Mouse (Mus musculus) testis, postnatal 14 days (tissue): ENCODE results near the gene Gstp3.
A peak's percentile ranks its signal among the peaks of the same experiment; 100 is the strongest.
"Not testable (repeated sequence)": the region's sequence is repeated elsewhere in the genome, so short reads cannot be mapped to it uniquely, and the experiment has no call there.

Source experiments
- DNase-seq: peaks from one replicate; pipeline ENCODE4 v3.0.0; 2021; ENCODE audit warnings: low spot score

Gene Gstp3

GRCm38 (mm10) chr19:4060899-4061465, 1.6 kb upstream of the Gstp3 start:
- no peak for DNase-seq

GRCm38 (mm10) chr19:4060044-4060898, 902 bp upstream of the Gstp3 start:
- DNase-seq: not testable (repeated sequence)

GRCm38 (mm10) chr19:4058581-4058980, 788 bp downstream of the Gstp3 start:
- no peak for DNase-seq

DNA sequence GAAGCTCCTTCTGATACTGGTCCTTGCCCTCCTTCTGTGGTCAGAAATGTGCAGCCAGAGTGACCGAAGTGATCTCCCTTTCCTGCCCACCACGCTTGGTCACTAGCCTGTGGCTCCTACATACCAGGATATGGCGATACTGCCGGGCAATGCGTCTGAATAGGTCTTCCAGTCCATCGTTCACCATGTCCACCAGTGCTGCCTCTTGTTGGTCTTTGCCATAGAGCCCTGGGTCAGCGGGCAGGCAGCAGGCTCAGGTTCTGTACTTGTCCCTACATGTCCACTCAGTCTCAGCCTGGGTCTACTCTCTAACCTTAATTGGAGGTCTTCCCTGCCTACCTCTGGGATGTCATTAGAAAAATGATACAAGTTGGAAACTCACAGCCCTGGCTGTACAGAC, 1.4 kb downstream of the Gstp3 start:
- no peak for DNase-seq

GRCm38 (mm10) chr19:4057389-4057788, 2.0 kb downstream of the Gstp3 start:
- no peak for DNase-seq

DNA sequence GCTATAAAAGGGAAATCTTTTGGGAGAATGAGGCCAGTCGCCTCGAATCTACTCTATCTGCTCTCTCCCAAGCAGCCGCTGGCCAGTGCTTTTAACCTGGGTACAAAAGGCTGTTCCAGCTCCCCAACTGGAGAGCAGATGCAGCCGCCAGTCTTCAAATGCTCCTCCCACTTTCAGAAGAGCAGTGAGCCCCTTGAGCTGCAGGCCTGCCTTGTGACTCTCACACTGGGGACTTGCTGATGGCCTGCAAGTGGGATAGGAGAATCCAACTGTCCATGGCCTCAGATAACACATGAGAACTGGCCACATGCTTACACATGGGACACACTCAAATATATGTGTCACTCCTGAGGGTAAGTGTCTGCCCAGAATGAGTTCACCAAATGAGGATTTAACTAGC, 2.6 kb downstream of the Gstp3 start:
- no peak for DNase-seq

DNA sequence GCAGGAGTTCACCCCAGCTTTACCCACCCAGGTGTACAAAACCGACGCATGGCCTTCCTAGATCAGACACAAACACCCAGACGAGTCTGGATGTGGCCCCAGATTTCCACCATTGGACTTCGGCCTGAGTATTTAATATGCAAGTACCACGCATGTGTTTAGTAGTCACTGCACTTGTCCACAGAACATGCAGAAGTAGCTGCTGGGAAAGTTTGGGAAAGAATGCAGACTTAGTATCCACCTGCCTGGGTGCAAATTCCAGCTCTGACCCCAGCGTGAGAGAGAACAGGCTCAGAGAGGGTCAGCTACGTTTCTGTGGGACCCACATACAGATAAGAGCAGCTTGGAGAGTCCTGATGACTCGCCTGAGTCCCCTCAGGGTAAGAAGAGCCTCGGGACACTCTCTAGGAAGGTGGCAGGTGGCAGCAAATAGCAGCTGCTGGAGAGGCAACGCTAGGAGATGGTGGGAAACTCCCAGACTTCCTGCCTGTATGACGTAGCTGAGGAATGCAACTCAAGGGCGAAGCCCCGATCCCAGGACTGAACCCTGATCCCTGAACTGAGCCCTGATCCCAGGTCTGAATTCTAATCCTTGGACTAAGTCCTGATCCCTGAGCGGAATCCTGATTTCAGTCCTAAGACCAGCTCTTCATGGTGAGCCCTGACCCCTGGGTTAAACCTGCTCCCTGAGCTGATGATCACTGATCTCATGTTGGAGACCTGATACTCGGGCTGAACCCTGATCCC, 3.2 kb downstream of the Gstp3 start:
- no peak for DNase-seq

- DNase-seq: no peak
These were observed 4.0 kb downstream of the Gstp3 start for GRCm38 (mm10) chr19:4055216-4055946.

DNA sequence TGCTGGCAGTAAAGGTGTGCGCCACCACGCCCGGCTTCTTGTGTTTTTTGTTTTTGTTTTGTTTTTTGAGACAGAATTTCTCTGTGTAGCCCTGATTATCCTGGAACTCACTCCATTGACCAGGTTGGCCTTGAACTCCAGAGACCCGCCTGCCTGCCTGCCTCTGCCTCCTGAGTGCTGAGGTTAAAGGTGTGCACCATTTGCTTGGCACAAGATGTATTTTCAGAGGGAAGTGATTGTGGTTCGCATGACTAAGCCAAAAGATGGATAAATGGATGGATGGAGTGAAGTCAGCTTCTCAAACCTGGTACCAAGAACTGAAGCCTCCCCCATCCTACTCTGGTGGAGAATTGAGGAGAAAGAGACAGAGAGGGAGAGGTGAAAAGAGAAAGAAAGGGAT, 4.8 kb downstream of the Gstp3 start:
- DNase-seq: no peak

GRCm38 (mm10) chr19:4052516-4053030, 6.8 kb downstream of the Gstp3 start:
- DNase-seq: no peak

DNA sequence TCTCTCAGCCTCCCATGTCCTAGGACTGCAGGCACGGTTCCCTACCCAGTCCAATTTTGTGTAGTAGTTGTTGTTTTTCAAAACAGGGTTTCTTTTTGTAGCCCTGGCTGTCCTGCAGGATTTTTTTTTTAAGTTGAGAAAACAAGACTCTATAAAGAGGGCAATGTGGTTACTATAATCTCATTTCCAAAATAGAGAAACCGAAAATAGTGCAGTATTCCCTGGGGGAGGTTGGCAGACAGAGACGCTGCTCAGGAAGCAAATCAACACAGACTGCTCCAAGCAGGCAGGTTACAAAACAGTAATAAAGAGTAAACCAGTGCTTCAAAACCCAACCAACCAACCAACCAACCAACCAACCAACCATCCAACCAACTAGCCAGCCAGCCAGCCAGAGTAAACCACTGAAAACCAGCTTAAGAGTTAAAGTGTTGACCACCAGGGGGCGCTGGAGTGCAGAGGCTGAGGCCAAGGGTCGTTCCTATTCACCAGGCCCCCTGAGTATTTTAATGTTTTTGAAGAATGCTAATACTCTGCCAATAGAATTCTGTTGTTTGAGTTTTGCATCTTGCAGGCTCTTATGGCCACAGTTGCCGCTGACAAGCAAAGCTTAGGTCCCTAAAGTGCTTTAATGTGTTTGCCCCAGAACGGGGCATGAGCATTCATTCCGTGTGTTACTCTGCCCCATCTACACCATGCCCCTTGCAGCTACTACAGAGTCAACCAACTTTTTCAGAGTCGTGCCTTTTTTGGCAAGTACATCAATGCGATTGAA, 7.4 kb downstream of the Gstp3 start:
- peak; percentile 48 for DNase-seq

- no peak for DNase-seq
These were observed 8.4 kb downstream of the Gstp3 start for GRCm38 (mm10) chr19:4051016-4051415.

DNA sequence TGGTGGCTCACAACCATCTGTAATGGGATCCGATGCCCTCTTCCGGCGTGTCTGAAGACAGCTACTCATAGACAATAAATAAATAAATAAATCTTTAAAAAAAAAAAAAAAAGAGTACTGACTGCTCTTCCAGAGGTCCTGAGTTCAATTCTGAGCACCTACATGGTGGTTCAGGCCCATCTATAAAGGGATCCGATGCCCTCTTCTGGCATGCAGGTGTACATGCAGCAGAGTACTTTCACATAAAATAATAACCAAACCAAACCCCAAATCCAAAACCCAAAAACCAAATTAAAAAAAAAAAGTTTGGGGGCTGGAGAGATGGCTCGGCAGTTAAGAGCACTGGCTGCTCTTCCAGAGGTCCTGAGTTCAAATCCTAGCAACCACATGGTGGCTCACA, 10.3 kb downstream of the Gstp3 start:
- not testable (repeated sequence) for DNase-seq

GRCm38 (mm10) chr19:4047859-4048258, 11.5 kb downstream of the Gstp3 start:
- DNase-seq: peak; percentile 69

GRCm38 (mm10) chr19:4046866-4047254, 12.5 kb downstream of the Gstp3 start:
- DNase-seq: no peak

DNA sequence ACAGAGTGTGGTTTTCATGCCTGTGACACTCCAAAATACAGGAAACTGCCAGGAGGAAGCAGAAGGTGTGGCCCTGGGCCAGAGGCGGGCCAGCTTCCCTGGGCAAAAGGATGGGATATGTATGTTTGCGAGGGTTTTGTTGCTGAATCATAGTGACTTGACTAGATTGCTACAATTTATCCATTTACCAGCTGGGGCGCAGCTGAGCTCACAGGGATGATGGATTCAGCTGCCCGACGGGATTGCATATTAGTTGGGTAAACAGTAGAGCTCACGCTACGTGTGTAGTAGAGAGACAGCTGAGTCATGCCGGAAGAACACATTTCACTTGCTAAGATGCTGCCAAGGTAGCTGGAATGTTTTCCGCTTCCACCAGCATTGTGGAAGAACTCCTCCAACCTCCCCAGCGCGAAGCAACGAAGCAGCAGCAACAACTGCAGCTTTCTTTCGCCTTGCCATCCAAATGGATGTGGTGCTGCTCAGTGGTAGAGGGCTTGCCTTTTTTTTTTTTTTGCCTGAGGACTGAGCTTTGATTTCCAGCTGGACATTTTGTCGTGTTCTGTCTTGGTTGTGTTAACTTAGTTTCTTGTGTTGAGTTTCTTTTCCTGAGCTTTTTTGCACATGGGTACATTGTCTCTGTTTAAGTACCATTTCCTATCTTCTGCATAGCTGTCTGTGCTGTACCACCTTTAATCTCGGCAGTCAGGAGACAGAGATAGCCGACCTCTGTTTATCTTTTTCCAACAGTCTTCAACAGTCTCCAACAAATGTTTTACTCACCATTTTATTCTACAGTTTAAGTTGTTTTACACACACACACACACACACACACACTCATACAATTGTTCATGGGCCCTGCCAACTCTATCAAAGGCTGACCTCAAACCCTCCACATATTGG, 13.2 kb downstream of the Gstp3 start, which contains the start of gene Gstp2:
Gstp2 (minus strand) TSS at position 58 of the 900 bp plus-strand sequence.
- DNase-seq: peak; percentile 84

- not testable (repeated sequence) for DNase-seq
These were observed 15.3 kb downstream of the Gstp3 start for GRCm38 (mm10) chr19:4044109-4044508.

DNA sequence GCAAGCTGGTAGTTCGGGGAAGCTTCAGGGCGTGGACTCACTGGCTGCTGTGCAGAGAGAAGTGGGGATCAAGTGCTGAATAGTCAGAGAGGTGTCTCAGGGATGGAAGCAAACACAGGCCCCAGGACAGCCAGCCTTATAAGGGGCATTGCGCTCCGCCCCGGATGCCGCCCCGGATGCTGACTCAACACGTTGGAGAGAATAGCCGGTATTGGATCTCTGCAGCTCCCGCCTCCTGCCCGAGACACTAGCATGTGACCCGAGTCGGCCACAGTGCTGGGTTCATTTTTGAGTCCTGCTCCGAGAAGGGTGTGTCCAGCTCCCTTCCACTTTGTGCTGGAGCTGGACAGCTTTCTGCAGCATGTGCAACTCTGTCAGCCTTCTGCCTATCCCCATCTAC, 17.2 kb downstream of the Gstp3 start:
- DNase-seq: no peak

DNA sequence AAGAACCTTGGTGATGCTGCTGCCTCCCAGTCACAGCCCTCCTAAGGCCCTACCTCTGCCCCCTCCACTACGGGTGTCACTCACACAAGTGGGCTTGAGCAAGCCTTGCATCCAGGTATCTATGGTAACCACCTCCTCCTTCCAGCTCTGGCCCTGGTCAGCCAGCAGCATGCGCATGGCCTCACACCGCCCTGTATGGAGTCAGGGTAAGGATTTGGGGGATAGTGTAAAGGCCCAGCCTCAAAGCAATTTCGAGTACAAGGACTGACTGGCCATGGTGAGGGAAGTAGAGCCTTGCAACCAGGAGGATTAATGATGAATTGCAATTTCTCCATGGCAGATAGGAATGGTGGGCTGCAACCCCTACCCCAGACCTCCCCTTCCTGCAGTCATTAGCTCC, 17.9 kb downstream of the Gstp3 start:
- not testable (repeated sequence) for DNase-seq

DNA sequence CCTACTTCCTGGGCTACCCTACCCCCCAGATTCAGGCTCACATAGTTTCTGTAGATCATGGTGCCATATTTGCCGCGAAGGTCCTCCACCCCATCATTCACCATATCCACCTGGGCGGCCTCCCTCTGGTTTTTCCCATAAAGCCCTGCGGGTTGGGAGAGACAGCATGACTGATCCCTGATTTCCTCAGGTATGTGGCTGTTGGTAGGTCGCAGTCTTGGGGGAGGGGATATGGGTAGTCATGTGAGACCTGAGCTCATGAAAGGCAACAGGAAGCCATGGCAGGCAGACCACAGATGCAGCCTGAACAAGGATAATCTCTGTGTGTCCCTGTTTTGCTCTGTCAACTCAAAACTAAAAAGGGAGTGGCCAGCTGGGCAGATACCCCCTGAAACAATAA, 18.4 kb downstream of the Gstp3 start:
- DNase-seq: not testable (repeated sequence)
